Mouse (Mus musculus) heart, postnatal 0 days (tissue): ENCODE results near the gene Jdp2. TPM values are rescaled to one million over a fixed set of nuclear protein-coding genes. Genes with fewer than 3 reads are reported as not detected.

Source experiments
- ATAC-seq: fragments of 200-750 bp; cut with Nextera tagmentation; 2 replicates; pipeline ENCODE4 v1.8.0; 2017; ENCODE audit warnings: low read depth, moderate number of reproducible peaks, moderate library complexity; ENCODE audit not compliant: insufficient read depth
- DNase-seq: peaks from one replicate; pipeline ENCODE4 v3.0.0-alpha.2; 2016; ENCODE audit warnings: low spot score
- H3K27ac ChIP-seq: fragments of 300-500 bp; sonication (generic); 2 replicates; pipeline ENCODE4 v1.5.1; 2014; ENCODE audit warnings: low read depth, mild to moderate bottlenecking
- H3K27me3 ChIP-seq: fragments of 300-500 bp; sonication (generic); 2 replicates; pipeline ENCODE4 v1.6.1; 2014; ENCODE audit warnings: low read length, mixed read lengths; ENCODE audit not compliant: control insufficient read depth, insufficient read depth
- H3K36me3 ChIP-seq: fragments of 300-500 bp; sonication (generic); replicated peaks from 2 replicates; pipeline ENCODE4 v1.6.1; 2014; ENCODE audit warnings: low read length, mixed read lengths; ENCODE audit not compliant: control insufficient read depth, insufficient read depth
- H3K4me1 ChIP-seq: fragments of 300-500 bp; sonication (generic); 2 replicates; pipeline ENCODE4 v1.6.1; 2014; ENCODE audit warnings: antibody characterized with exemption; ENCODE audit not compliant: control insufficient read depth, insufficient read depth
- H3K4me2 ChIP-seq: fragments of 300-500 bp; sonication (generic); 2 replicates; pipeline ENCODE4 v1.6.1; 2014; ENCODE audit warnings: low read depth, mild to moderate bottlenecking, low read length, moderate library complexity
- H3K4me3 ChIP-seq: fragments of 300-500 bp; sonication (generic); 2 replicates; pipeline ENCODE4 v1.5.1; 2014; ENCODE audit warnings: low read depth, low read length
- H3K9ac ChIP-seq: fragments of 300-500 bp; sonication (generic); replicated peaks from 2 replicates; pipeline ENCODE4 v1.6.1; 2014; ENCODE audit warnings: low read depth, low read length, mixed read lengths
- H3K9me3 ChIP-seq: fragments of 300-500 bp; sonication (generic); replicated peaks from 2 replicates; pipeline ENCODE4 v1.6.1; 2016; ENCODE audit warnings: low read length; ENCODE audit not compliant: control insufficient read depth
- CTCF ChIP-seq: IDR thresholded peaks from 2 replicates; pipeline ENCODE4 v1.5.1; 2016; ENCODE audit warnings: antibody characterized with exemption, control low read depth, low read depth
- EP300 ChIP-seq: IDR thresholded peaks from 2 replicates; pipeline ENCODE4 v1.6.1; 2016; ENCODE audit warnings: antibody characterized with exemption, low read depth
- WGBS: fragments of 180-500 bp; shearing (Covaris S2); extraction: QIAGEN DNeasy Blood & Tissue Kit; methylation state at CpG from one replicate; pipeline ENCODE4 v1.1.7; 2014; 5-methylcytosine and 5-hydroxymethylcytosine counted together
- polyA plus RNA-seq: library from polyadenylated mRNA; unstranded; fragments of >200 nt; fragmentation: Nextera tagmentation; extraction: Ambion mirVana; gene quantifications from 2 replicates; pipeline ENCODE4 v1.2.1, GENCODE M21; 2015
- total RNA-seq: library from RNA; depleted of rRNA; stranded (reverse); fragments of >200 nt; gene quantifications from 2 replicates; pipeline ENCODE4 v1.2.3, GENCODE M21; 2014; ENCODE audit warnings: low replicate concordance

Gene Jdp2
- total and polyA plus RNA-seq, 2 experiments from 2014 or later = 0.44 to 17.9 TPM

DNA sequence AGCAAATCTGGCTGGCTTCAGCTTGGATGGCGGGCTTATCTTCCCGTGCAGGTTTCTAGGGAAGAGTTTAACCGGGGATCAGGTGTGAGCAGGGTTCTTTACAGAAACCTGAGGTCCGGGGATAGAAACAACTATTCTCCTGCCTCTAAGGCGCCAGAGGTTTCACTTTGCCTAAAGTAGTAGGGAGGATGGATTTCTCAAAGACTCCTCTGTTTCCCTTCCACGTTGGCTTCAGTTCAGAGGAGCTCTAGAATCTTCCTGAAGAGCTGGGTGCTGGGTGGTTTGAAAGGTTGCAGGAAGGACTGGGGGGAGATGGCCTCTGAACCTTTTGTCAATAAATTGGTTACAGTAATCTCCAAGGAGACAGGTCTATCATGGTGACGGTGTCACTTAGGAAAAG lies 1.8 kb downstream of the Jdp2 start:
- Histone ChIP-seq H3K36me3 (peaks cover 8% of the 10 kb centered on the region), H3K27me3 (no peaks in the 10 kb centered on the region), H3K4me2 (peak overlapping the region; percentile 91), H3K9ac (peak overlapping the region; percentile 94), H3K4me1 (peaks cover 26% of the 10 kb centered on the region), H3K9me3 (no peaks in the 10 kb centered on the region), H3K27ac (no peak overlapping the region), H3K4me3 (peak overlapping the region; percentile 85)
- TF ChIP-seq CTCF (no peak), EP300 (no peak)
- ATAC-seq (no peak), DNase-seq (no peak)
- WGBS = 52% methylated on average over 7 of the region's 7 CpGs

DNA sequence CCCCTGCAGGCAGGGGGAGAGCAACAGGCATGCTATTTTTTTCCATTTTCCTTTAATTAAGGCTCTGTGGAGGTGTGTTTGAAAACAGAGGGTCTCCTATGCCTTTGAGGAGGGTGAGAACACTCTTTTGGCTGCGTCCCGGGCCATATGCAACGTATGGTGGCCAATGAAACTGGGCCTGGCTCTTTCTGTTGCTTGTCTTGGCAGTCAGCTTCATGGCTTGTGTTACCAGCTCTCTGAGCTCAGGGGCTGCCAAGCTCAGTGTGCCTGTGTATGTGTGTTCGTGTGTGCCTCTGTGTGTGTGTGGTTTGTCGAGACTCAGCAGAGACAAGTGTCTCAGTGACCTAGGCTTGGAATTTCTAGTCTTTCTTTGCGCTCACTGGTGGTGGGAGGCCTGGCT lies 2.7 kb downstream of the Jdp2 start:
- no peak overlapping the region for H3K9ac ChIP-seq
- H3K4me3 ChIP-seq = no peak overlapping the region
- no peak for ATAC-seq

DNA sequence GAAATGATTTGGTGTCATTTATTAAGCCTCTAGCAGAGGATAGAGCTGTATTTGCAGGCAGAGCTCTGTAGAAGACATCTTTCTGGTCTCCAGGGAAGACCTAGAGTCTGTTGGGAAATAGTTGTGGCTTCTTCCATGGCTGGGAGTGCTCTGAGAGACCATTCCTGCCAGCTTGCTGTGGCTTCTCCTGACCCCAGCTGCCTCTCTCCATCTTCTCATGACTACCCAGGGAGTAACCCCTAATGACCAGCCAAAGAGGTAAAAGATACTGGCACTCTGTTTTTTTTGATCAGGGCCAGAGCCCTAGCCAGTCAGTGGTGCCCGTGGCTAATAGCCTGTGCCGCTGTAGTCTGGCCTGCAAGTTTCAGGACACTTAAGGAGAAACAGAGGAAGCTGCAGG lies 3.3 kb downstream of the Jdp2 start:
- Histone ChIP-seq H3K4me2 (no peak overlapping the region; the same call in 1 of the 2 replicates), H3K27ac (no peak overlapping the region), H3K9ac (no peak overlapping the region)

More for the DNA sequence above, 2.7 kb downstream of the Jdp2 start:
- no peaks in the 10 kb centered on the region for H3K27me3 ChIP-seq
- peaks cover 26% of the 10 kb centered on the region for H3K4me1 ChIP-seq
- TF ChIP-seq CTCF = no peak
- no peak for TF ChIP-seq EP300
- H3K36me3 ChIP-seq = peaks cover 9% of the 10 kb centered on the region
- 86% methylated on average over 6 of the region's 6 CpGs for whole genome bisulfite sequencing
- DNase-seq = no peak
- peak overlapping the region; percentile 91; the same call in 1 of the 2 replicates for H3K4me2 ChIP-seq
- no peak overlapping the region for H3K27ac ChIP-seq
- H3K9me3 ChIP-seq = no peaks in the 10 kb centered on the region

DNA sequence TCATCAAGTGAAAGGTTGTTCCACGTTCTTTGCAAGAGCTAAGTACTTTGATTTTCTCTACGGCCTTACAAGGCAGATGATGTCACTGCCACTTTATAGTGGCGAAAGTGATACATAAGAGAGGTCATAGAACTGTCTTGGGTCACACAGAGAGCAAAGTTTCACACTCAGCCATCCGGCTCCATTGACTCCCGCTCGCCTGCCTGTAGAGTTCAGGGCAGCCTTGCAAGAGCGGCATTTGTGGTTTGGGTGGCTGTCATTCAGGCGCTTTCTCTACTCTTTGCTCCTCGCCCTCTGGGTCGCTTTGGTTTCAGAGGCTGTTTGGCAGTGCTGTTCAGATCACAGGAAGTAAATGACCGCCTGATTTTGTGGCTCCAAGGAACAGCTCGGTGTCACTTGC lies 4.0 kb downstream of the Jdp2 start:
- Histone ChIP-seq H3K27ac (no peak overlapping the region), H3K4me3 (no peak overlapping the region), H3K4me2 (no peak overlapping the region), H3K36me3 (peaks cover 9% of the 10 kb centered on the region), H3K9ac (no peak overlapping the region), H3K9me3 (no peaks in the 10 kb centered on the region), H3K27me3 (no peaks in the 10 kb centered on the region), H3K4me1 (peaks cover 26% of the 10 kb centered on the region)
- WGBS = 73% methylated on average over 12 of the region's 12 CpGs
- DNase-seq = no peak
- TF ChIP-seq EP300 (no peak), CTCF (no peak)
- no peak for ATAC-seq

More for the DNA sequence above, 3.3 kb downstream of the Jdp2 start:
- WGBS = 89% methylated on average over 2 of the region's 2 CpGs
- H3K36me3 ChIP-seq = peaks cover 9% of the 10 kb centered on the region
- peaks cover 26% of the 10 kb centered on the region for H3K4me1 ChIP-seq
- TF ChIP-seq EP300 (no peak), CTCF (no peak)
- H3K9me3 ChIP-seq = no peaks in the 10 kb centered on the region
- ATAC-seq (no peak), DNase-seq (no peak)
- H3K27me3 ChIP-seq = no peaks in the 10 kb centered on the region
- H3K4me3 ChIP-seq = no peak overlapping the region

DNA sequence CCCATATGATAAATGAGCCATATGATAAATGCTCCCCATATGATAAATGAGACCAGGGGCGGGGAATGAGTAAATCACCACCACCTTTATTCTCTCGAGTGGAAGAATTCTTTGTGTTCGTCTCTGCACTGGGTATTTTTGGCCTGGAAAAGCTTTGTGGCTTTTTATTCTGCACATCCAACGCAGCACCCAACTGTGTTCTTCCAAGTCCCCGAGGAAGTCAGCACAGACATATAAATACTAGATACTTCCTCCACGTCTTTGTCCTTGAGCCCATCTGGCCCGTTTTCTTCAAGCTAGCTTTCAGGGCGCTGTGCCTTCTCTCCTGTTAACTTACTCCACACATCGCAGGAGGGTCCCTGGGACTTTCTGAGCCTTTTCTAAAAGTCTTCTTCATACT lies 4.9 kb downstream of the Jdp2 start:
- Histone ChIP-seq H3K4me2 (no peak overlapping the region), H3K27me3 (no peaks in the 10 kb centered on the region), H3K9ac (no peak overlapping the region), H3K4me3 (no peak overlapping the region), H3K36me3 (peaks cover 16% of the 10 kb centered on the region), H3K9me3 (no peaks in the 10 kb centered on the region), H3K27ac (no peak overlapping the region), H3K4me1 (peaks cover 20% of the 10 kb centered on the region)
- TF ChIP-seq CTCF (no peak), EP300 (no peak)
- WGBS = 78% methylated on average over 9 of the region's 9 CpGs
- DNase-seq = no peak
- no peak for ATAC-seq

DNA sequence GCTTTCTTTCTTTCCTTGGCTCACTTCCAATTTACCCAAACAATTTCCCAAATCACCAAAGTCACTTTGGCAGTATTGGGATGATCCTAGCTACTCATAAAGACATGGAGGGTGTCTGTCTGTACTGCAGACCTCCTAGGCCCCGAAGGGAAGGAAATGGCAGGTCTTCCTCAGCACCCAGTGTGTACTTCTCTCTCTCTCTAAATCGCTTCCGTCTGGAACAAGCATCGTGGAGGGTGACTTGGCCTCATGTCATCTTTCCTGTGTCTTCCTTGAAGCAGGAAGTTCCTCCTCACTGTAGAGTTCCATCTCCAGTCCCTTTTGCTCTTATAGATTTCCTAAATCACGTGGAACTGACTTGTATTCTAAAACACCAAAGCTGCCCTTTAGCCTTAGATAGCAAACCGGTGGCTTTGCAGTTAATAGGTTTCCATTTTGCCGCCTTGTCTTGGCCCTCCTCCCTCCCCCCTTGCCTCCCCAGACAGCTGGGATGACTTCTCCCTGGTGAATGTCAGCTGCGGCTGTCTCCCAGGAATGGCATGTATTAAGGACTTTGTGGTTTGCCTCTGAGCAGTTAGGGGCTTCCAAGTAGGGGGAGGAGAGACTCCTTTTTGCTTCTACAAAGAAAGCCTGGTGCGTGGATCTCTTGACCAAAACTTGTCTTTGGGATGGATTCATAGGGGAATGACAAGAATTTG lies 5.6 kb downstream of the Jdp2 start:
- Histone ChIP-seq H3K4me2 (no peak overlapping the region), H3K36me3 (peaks cover 22% of the 10 kb centered on the region), H3K27me3 (no peaks in the 10 kb centered on the region), H3K4me1 (peaks cover 20% of the 10 kb centered on the region), H3K4me3 (no peak overlapping the region), H3K9me3 (no peaks in the 10 kb centered on the region), H3K9ac (no peak overlapping the region), H3K27ac (no peak overlapping the region)
- no peak for TF ChIP-seq CTCF
- TF ChIP-seq EP300 = no peak
- WGBS = 36% methylated on average over 9 of the region's 9 CpGs
- DNase-seq = no peak
- no peak for ATAC-seq
